Mouse (Mus musculus) forebrain, embryonic 11.5 days (tissue): ENCODE results near the gene Flt3. TPM values are rescaled to one million over a fixed set of nuclear protein-coding genes. Genes with fewer than 3 reads are reported as not detected.

Experiments used
- ATAC-seq: fragments of 200-750 bp; cut with Nextera tagmentation; replicated peaks from 2 replicates; pipeline ENCODE4 v1.8.0; 2017; ENCODE audit warnings: moderate TSS enrichment; ENCODE audit not compliant: low FRiP score
- DNase-seq: peaks from one replicate; pipeline ENCODE4 v3.0.0-alpha.2; 2017; ENCODE audit warnings: low spot score
- H3K27ac ChIP-seq: fragments of 300-500 bp; sonication (generic); 2 replicates; pipeline ENCODE4 v1.5.1; 2014; ENCODE audit warnings: low read depth, low read length
- H3K27me3 ChIP-seq: fragments of 300-500 bp; sonication (generic); 2 replicates; pipeline ENCODE4 v1.6.1; 2014; ENCODE audit warnings: mild to moderate bottlenecking, low read length, mixed read lengths; ENCODE audit not compliant: control insufficient read depth, insufficient read depth
- H3K36me3 ChIP-seq: fragments of 300-500 bp; sonication (generic); 2 replicates; pipeline ENCODE4 v1.6.1; 2014; ENCODE audit warnings: mild to moderate bottlenecking, low read length, moderate library complexity, mixed read lengths; ENCODE audit not compliant: control insufficient read depth, insufficient read depth
- H3K4me1 ChIP-seq: fragments of 300-500 bp; sonication (generic); replicated peaks from 2 replicates; pipeline ENCODE4 v1.6.1; 2014; ENCODE audit warnings: low read length, mixed read lengths; ENCODE audit not compliant: control insufficient read depth, insufficient read depth
- H3K4me2 ChIP-seq: fragments of 300-500 bp; sonication (generic); 2 replicates; pipeline ENCODE4 v1.6.1; 2014; ENCODE audit warnings: low read depth, mild to moderate bottlenecking, low read length, moderate library complexity, mixed read lengths; ENCODE audit not compliant: severe bottlenecking
- H3K4me3 ChIP-seq: fragments of 300-500 bp; sonication (generic); 2 replicates; pipeline ENCODE4 v1.5.1; 2014; ENCODE audit warnings: low read depth, low read length
- H3K9ac ChIP-seq: fragments of 300-500 bp; sonication (generic); 2 replicates; pipeline ENCODE4 v1.6.1; 2014; ENCODE audit warnings: low read length
- H3K9me3 ChIP-seq: fragments of 300-500 bp; sonication (generic); 2 replicates; pipeline ENCODE4 v1.6.1; 2016; ENCODE audit warnings: low read length, mixed read lengths; ENCODE audit not compliant: control insufficient read depth
- WGBS: fragments of 180-500 bp; shearing (Covaris S2); extraction: QIAGEN DNeasy Blood & Tissue Kit; methylation state at CpG from one replicate; pipeline ENCODE4 v1.1.7; 2014; 5-methylcytosine and 5-hydroxymethylcytosine counted together
- polyA plus RNA-seq: library from polyadenylated mRNA; unstranded; fragments of >200 nt; fragmentation: Nextera tagmentation; extraction: Ambion mirVana; gene quantifications from 2 replicates; pipeline ENCODE4 v1.2.1, GENCODE M21; 2014

The Flt3 gene
- polyA plus RNA-seq, 1 experiment from 2014 or later: 0.08 TPM

DNA sequence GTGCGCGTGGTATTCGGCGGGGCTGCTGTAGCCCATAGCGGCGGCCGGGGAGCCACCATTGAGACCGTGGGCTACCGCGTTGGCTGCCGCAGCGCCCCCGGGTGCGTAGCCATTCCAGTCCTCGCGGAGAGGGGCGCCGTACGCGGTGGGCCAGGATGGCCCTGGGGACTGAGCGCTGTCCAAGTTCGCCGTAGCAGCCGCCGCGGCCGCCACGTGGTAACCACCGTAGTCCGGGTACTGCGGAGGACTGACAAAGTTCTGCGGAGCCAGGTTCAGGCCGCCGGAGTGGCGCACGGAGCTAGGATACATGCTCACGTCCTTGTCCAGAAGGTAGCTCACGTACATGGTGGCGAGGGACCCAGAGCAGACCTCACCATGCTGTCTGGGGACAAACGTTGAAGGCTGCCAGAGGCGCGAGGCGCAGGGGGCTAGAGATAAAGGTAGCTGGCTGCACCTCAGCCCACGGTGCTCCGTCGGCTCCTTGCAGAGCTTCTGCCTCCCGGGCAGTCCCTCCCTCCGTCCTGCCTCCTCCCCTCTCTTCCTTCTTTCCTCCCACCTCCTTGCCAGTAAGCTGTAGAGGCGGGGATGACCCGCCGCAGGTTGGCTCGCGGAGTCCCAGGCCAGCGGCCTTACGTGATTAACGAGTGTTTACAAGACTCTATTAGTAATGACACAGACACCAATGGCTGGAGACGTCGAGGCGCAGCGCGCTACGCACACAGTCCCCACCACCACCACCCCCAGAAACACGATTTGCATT, 93.5 kb downstream of the Flt3 start, which contains the start of gene Cdx2:
Cdx2 (minus strand) TSS at position 633 of the 760 bp plus-strand sequence.
- peaks cover 2% of the 10 kb centered on the region for H3K4me1 ChIP-seq
- no peak within 1 kb of the TSS for H3K4me2 ChIP-seq
- DNase-seq (no peak), ATAC-seq (peak; percentile 21; the same call in 1 of the 2 replicates)
- no peak within 1 kb of the TSS for H3K9ac ChIP-seq
- H3K4me3 ChIP-seq: no peak within 1 kb of the TSS
- H3K36me3 ChIP-seq: no peaks in the 10 kb centered on the region
- H3K27me3 ChIP-seq: peaks cover 100% of the 10 kb centered on the region
- no peak within 1 kb of the TSS for H3K27ac ChIP-seq
- H3K9me3 ChIP-seq: no peaks in the 10 kb centered on the region
- WGBS: under 1% methylated on average over 59 of the region's 63 CpGs

DNA sequence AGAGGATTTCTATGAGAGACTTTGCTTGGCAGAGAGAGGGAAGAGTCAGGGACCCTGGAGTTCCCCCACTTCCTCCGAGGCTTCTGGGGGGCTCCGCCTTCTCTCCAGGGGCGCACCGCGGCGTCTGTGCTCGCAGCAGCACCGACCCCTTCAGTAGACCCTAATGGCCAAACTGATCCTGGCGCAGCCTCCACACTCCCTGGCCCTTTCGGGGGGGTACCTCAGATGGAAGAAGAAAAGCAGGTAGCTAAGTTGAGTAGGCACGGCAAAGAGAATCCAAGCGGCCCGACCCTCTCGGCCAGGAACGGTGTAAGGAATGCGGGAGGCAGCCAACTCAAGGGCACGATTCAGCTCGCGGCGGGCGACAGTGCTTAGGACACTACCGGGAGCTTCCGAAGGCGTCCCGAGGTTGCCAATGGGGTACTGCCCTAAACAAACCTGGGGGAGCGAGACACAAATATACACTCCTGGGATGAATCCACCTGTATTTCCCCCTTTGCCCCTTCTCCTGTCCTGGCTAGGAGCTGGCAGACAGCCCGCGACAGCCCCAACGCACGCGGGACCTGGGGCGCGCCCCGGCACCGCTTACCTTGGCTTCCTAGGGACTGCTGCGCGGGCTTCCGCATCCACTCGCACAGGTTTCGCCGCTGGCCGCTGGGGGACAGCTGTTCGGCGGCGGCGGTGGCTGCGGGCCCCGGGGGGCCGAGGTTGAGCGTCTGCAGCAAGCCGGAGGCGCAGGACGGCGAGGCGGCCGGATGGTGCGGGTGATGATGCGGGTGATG, 94.2 kb downstream of the Flt3 start:
- DNase-seq (no peak), ATAC-seq (no peak)
- Histone ChIP-seq H3K4me2 (no peak overlapping the region), H3K27ac (no peak overlapping the region), H3K27me3 (peaks cover 100% of the 10 kb centered on the region), H3K4me1 (peaks cover 2% of the 10 kb centered on the region), H3K9ac (no peak overlapping the region), H3K9me3 (no peaks in the 10 kb centered on the region), H3K4me3 (no peak overlapping the region), H3K36me3 (no peaks in the 10 kb centered on the region)
- WGBS: under 1% methylated on average over 55 of the region's 58 CpGs

DNA sequence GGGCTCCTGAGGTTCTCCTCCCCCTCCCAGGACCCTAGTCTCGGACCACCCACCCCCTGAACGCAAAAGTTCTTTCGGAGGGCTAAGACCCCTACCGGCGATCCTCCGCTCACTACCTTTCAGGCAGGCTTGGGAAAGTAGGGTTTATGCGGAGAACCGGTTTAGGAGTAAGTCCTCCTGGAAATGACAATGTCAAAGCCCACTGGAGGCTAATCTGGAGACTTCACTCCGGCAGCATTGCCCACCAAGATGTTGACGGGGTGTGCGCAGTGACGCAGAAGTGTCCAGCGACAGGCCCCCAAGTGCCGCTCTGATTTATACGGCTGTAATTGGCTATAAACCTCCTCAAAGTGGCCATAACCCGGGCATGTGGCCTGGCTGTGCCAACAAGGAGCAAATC, 95.1 kb downstream of the Flt3 start:
- H3K36me3 ChIP-seq: no peaks in the 10 kb centered on the region
- peaks cover 100% of the 10 kb centered on the region for H3K27me3 ChIP-seq
- no peak overlapping the region for H3K4me3 ChIP-seq
- under 1% methylated on average over 16 of the region's 16 CpGs for WGBS
- H3K9me3 ChIP-seq: no peaks in the 10 kb centered on the region
- H3K4me1 ChIP-seq: peaks cover 2% of the 10 kb centered on the region
- no peak overlapping the region for H3K27ac ChIP-seq
- H3K4me2 ChIP-seq: no peak overlapping the region
- DNase-seq: no peak
- H3K9ac ChIP-seq: no peak overlapping the region
- ATAC-seq: no peak

DNA sequence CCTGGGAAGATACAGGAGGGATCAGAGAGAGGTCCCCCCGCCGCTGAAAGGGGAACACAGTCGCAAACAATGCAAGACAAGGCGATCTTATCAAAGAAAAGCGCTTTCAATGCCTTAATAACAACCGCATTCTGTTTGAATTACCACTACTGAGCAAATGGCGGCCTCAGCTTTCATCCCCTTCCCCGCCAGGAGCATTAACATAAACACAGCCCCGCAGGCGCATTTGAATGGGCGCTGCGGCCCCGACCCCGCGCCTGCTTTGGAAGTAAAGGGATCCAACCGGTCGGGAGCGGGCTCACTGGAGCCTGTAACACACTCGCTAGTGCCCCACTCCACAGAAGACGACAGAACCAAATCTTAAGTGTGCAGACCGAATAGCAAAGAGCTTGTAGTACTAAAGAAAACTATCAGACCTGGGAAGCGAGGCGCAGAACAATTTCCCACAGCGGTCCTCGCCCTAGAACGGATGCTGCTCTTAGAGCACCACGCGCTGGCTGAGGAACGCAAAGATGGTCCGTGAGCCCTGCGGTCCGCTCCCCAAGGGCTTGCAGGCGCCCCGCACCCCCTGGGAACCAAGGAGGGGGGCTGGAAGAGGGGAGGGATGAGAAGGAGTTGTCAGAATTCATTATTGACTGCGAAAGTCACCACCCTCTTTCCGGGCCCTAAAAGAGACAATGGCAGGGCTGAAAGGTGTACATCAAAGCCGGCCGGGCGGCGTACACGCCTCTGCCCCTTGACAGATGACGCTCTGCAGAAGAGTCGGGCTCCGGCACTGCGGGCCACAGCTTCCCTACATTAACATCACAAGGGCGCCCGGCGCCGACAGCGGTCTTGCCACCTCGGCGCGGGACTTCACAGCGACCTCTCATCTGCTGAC, 95.8 kb downstream of the Flt3 start:
- H3K4me1 ChIP-seq: peaks cover 4% of the 10 kb centered on the region
- no peak overlapping the region for H3K4me3 ChIP-seq
- no peak overlapping the region for H3K4me2 ChIP-seq
- under 1% methylated on average over 52 of the region's 54 CpGs for WGBS
- H3K27me3 ChIP-seq: peaks cover 100% of the 10 kb centered on the region
- ATAC-seq (no peak), DNase-seq (no peak)
- no peak overlapping the region for H3K9ac ChIP-seq
- no peaks in the 10 kb centered on the region for H3K9me3 ChIP-seq
- no peak overlapping the region for H3K27ac ChIP-seq
- no peaks in the 10 kb centered on the region for H3K36me3 ChIP-seq

DNA sequence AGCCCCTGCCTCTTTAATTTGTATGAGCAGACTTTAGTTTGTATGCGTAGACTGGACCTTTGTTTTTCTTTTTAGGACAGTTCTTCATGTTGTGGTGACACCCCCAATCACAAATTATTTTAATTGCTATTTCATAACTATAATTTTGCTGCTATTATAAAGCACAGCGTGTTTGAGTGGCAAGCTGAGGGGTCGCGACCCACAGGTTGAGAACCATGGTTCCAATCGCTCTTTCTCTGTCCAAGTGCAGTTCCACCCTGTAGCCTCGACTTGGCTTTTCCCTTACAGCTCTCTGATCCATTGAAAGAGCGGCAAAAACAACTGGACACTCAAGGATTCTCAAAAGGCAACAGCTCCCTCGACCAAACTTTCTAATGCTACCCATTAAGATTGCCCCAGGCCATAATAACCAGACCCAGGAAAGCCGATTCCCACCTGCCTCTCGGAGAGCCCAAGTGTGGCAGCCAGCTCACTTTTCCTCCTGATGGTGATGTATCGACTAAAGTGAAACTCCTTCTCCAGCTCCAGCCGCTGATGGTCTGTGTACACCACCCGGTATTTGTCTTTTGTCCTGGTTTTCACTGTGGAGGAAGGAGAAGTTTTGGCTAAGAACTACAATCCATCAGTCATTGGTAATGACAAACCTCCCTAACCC, 97.4 kb downstream of the Flt3 start:
- Histone ChIP-seq H3K27ac (no peak overlapping the region), H3K4me2 (no peak overlapping the region), H3K4me1 (peaks cover 4% of the 10 kb centered on the region), H3K9ac (no peak overlapping the region), H3K4me3 (no peak overlapping the region), H3K9me3 (no peaks in the 10 kb centered on the region), H3K36me3 (no peaks in the 10 kb centered on the region), H3K27me3 (peaks cover 98% of the 10 kb centered on the region)
- WGBS: 4% methylated on average over 13 of the region's 13 CpGs
- DNase-seq (no peak), ATAC-seq (no peak)

DNA sequence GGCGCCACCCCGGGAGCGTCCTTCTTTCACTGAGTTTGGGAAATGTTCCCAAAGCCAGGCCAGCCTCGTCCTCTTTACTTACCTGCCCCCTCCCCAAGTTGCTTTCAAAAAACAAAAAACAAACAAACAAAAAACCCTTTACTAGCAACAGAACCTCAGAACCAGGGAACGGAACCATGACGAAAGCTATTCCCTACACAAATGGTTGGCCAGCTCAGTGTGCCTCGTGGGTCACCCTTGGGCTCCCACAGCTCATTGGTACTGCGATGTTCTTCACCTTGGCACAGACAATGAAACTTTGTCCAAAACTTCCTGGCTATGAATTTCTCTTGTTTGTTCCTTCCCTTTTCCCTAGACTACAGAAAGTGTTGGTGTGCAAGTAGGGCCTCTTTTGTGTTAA, 98.1 kb downstream of the Flt3 start:
- Histone ChIP-seq H3K4me3 (no peak overlapping the region), H3K9ac (no peak overlapping the region), H3K9me3 (no peaks in the 10 kb centered on the region), H3K27me3 (peaks cover 95% of the 10 kb centered on the region), H3K36me3 (no peaks in the 10 kb centered on the region), H3K27ac (no peak overlapping the region), H3K4me1 (peaks cover 4% of the 10 kb centered on the region), H3K4me2 (no peak overlapping the region)
- ATAC-seq (no peak), DNase-seq (no peak)
- 3% methylated on average over 8 of the region's 8 CpGs for WGBS

DNA sequence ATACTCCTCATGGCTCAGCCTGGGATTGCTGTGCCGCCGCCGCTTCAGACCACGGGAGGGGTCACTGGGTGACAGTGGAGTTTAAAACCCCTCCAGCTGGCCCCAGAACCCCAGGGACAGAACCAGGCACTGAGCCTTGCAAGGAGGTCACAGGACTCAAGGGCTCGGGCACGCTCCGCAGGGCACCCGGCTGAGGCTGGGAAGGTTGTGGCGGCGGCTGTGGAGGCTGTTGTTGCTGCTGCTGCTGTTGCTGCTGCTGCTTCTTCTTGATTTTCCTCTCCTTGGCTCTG, 98.6 kb downstream of the Flt3 start:
- no peaks in the 10 kb centered on the region for H3K36me3 ChIP-seq
- ATAC-seq: no peak
- H3K4me2 ChIP-seq: no peak overlapping the region
- WGBS: 1% methylated on average over 10 of the region's 10 CpGs
- DNase-seq: peak; percentile 54
- no peaks in the 10 kb centered on the region for H3K9me3 ChIP-seq
- H3K27ac ChIP-seq: no peak overlapping the region
- H3K27me3 ChIP-seq: peaks cover 95% of the 10 kb centered on the region
- H3K4me3 ChIP-seq: no peak overlapping the region
- H3K9ac ChIP-seq: no peak overlapping the region
- H3K4me1 ChIP-seq: peaks cover 4% of the 10 kb centered on the region
